ENCODE assay signal across 9 mouse cellular contexts in the genomic region with DNA sequence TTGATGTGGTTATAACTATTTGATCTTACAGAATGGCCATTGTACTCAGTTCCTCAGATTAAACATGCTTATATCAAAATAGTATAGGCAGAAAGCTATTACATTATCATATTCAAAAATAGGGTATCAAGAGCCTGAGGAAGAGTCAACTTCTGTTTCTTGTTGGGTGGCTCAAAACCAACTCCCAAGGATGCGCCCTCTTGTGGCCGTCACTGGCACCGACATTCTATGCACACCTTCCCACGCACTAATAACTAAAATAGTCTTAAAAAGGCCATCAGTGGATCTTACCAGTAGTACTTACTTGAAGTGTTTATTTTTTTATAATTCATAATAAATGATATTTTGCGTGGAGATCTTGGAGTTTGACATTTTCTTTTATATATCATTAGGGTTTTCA. TPM values are rescaled to one million over a fixed set of nuclear protein-coding genes. Genes with fewer than 3 reads are reported as not detected.
DNase-seq lines count a peak whose midpoint lies in the region; ATAC-seq and TF ChIP-seq lines count a peak whose summit lies in the region.
"Had no signal": no experiment of that assay in that cellular context is flagged by ENCODE, and none has a peak within 500 bp of the region (broad histone marks: within the 10 kb centered on the region; RNA-seq: fewer than 3 reads in every experiment).

No protein-coding gene starts in this region.

- H3K4me3 ChIP-seq in kidney, embryonic 15.5 days (replicated peaks), result no peak overlapping the region
- H3K4me3 ChIP-seq in left cerebral cortex, adult 2 months, result no peak overlapping the region
- H3K4me3 ChIP-seq: midbrain, embryonic 12.5 days had no signal

- peaks cover 46% of the 10 kb centered on the region for H3K36me3 ChIP-seq in kidney, embryonic 15.5 days

- intact Hi-C loops in gastrocnemius, postnatal 36 days (cut with DNase I), result loop anchor here (5.0 kb wide), 1 partner anchor 41 kb away; no protein-coding TSS in a partner anchor
- intact Hi-C loops in left cerebral cortex, adult 2 months (cut with DNase I), result no loop called here

- no peak overlapping the region for H3K27ac ChIP-seq in kidney, embryonic 15.5 days
- no peak overlapping the region for H3K27ac ChIP-seq in left cerebral cortex, adult 2 months
- H3K27ac ChIP-seq: midbrain, embryonic 12.5 days had no signal

- 34% methylated on average over 5 of the region's 5 CpGs for WGBS in kidney, embryonic 15.5 days

- H3K9ac ChIP-seq in kidney, embryonic 15.5 days, result no peak overlapping the region
- H3K9ac ChIP-seq: midbrain, embryonic 12.5 days had no signal

- H3K9me3 ChIP-seq in kidney, embryonic 15.5 days (replicated peaks), result no peaks in the 10 kb centered on the region
- H3K9me3 ChIP-seq: midbrain, embryonic 12.5 days had no signal

- H3K4me2 ChIP-seq in kidney, embryonic 15.5 days, result no peak overlapping the region
- H3K4me2 ChIP-seq: midbrain, embryonic 12.5 days had no signal

- DNase-seq in kidney, adult 11 months, result peak; percentile 28
- DNase-seq in ES-CJ7 (ENCODE audit: low read depth, low spot score), result peak; percentile 81
- peak; percentile 70 for DNase-seq in brain, adult 2 months (ENCODE audit: low read depth, low spot score)
- DNase-seq in gastrocnemius, postnatal 36 days, result peak; percentile 47 to 50
- DNase-seq in left cerebral cortex, adult 2 months (ENCODE audit: extremely low spot score in 1 of 2, low spot score in 2 of 2), result peak; percentile 48 to 59
- DNase-seq in naive thymus-derived CD4-positive, alpha-beta T cell, adult 2 months (ENCODE audit: low read depth), result peak; percentile 84
- DNase-seq in thymus, postnatal 36 days, result peak; percentile 52 to 63

- no peaks in the 10 kb centered on the region for H3K27me3 ChIP-seq in kidney, embryonic 15.5 days
- H3K27me3 ChIP-seq: midbrain, embryonic 12.5 days had no signal

- H3K4me1 ChIP-seq in kidney, embryonic 15.5 days, result peaks cover 16% of the 10 kb centered on the region

- peak; percentile 79 for TF ChIP-seq CTCF in left cerebral cortex, adult 2 months (IDR thresholded peaks at IDR 0.05)

- ATAC-seq in kidney, embryonic 15.5 days (replicated peaks; ENCODE audit: low FRiP score), result no peak

RNA-seq across cellular contexts. Expression of gene Llph, which starts 4.8 kb away (rescaled TPM):
- 52.0 and 56.8 TPM in 2 replicates for polyA plus RNA-seq in kidney, embryonic 15.5 days (2015; fragmentation: Nextera tagmentation; extraction: Ambion mirVana)
- total RNA-seq in gastrocnemius, postnatal 36 days (2021), result 10 to 100 TPM; 11.9 to 15.8 TPM
- 10 to 100 TPM; 21.7 to 24.3 TPM for total RNA-seq in left cerebral cortex, adult 2 months (2021)

RNA-seq across cellular contexts. Expression of gene Irak3, which starts 29.8 kb away (rescaled TPM):
- polyA plus RNA-seq in kidney, embryonic 15.5 days (2015; fragmentation: Nextera tagmentation; extraction: Ambion mirVana), result 1.3 and 1.5 TPM in 2 replicates
- total RNA-seq in gastrocnemius, postnatal 36 days (2021), result 1 to 10 TPM; 2.1 to 2.4 TPM
- total RNA-seq in left cerebral cortex, adult 2 months (2021), result under 1 TPM; 0.61 to 0.72 TPM

RNA-seq across cellular contexts. Expression of gene Tmbim4, which starts 30.3 kb away (rescaled TPM):
- polyA plus RNA-seq in kidney, embryonic 15.5 days (2015; fragmentation: Nextera tagmentation; extraction: Ambion mirVana), result 151 and 159 TPM in 2 replicates
- 10 to 100 TPM; 63.8 to 67.3 TPM for total RNA-seq in gastrocnemius, postnatal 36 days (2021)
- total RNA-seq in left cerebral cortex, adult 2 months (2021), result 10 to 100 TPM; 58.7 to 68.8 TPM

Comparison
In these comparisons a context has a peak if more than half of its experiments do, and no peak if none do; other contexts are left out.
1. DNase-seq: peak in every context shown above with its lines; median percentile 84 in naive thymus-derived CD4-positive, alpha-beta T cell, adult 2 months; 81 in ES-CJ7; 70 in brain, adult 2 months; 58 in thymus, postnatal 36 days; 54 in left cerebral cortex, adult 2 months; 48 in gastrocnemius, postnatal 36 days; 28 in kidney, adult 11 months.